Mouse (Mus musculus) ZHBTc4 (cell line): ENCODE results near the gene Arhgef19.
A peak's percentile ranks its signal among the peaks of the same experiment; 100 is the strongest.

Experiments used
- DNase-seq: peaks from one replicate; pipeline ENCODE4 v3.0.0-alpha.2; 2011; ENCODE audit warnings: low read depth, low spot score

Gene Arhgef19

GRCm38 (mm10) chr4:141265979-141266637 is 26.8 kb downstream of the Arhgef19 start:
- DNase-seq, result no peak

DNA sequence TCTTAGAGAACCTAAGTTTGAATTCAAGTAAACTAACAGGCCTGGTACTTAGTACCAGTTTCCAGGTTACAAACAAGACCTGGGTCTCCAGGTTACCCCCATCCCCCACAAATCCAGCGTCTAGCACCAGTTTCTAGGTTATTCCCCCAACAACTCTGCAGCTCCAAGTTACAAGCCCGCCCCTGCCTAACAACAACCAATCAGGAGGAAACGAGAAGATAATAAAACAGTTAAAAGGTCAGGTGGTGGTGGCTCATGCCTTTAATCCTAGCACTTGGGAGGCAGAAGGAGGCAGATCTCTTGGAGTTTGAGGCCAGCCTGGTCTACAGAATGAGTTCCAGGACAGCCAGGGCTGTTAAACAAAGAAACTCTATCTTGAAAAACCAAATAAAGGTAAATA is 28.0 kb downstream of the Arhgef19 start:
- DNase-seq, result peak; percentile 63

DNA sequence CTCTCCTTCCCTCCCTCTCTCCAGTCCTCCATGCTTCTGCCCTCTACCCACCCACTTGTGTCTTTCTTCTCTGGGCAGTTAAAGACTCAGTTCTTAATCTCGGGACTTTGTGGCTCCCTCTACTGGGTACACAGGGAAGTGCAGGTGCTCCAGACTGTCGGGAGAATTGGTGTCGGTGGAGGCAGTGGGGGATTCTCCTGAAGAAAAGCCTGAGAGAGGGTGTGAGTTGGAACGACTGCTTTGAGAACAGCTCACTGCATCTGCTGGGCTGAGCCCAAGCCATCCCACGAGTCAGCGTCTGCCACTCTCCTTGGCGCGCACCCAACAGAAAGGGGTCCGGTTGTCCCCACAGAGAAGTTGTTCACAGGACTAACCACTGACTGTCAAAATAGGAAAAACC is 28.5 kb downstream of the Arhgef19 start:
- DNase-seq, result peak; percentile 92

GRCm38 (mm10) chr4:141268350-141268749 is 29.1 kb downstream of the Arhgef19 start:
- peak; percentile 73 for DNase-seq

DNA sequence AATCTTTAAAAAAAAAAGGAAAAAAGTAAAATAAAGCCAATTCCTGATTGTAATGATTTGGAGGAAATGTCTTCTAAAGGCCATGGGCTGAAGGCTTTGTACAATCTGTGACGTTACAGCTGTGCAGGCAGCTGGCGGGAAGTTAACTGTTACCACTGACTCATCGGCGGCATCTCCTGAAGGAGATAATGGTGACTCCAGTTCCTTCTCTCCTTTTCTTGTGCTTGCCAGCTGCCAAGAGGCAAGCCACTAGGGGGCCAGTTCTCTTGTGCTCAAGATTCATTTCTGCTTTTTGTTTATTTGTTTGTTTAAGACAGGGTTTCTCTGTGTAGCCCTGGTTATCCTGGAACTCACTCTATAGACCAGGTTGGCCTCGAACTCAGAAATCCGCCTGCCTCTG is 29.8 kb downstream of the Arhgef19 start:
- peak; percentile 59 for DNase-seq

GRCm38 (mm10) chr4:141270201-141270940 is 31.1 kb downstream of the Arhgef19 start:
- peak; percentile 79 for DNase-seq

- DNase-seq, result peak; percentile 63
Observed at GRCm38 (mm10) chr4:141271228-141271627, 31.9 kb downstream of the Arhgef19 start.

GRCm38 (mm10) chr4:141271721-141272120 is 32.4 kb downstream of the Arhgef19 start:
- no peak for DNase-seq

DNA sequence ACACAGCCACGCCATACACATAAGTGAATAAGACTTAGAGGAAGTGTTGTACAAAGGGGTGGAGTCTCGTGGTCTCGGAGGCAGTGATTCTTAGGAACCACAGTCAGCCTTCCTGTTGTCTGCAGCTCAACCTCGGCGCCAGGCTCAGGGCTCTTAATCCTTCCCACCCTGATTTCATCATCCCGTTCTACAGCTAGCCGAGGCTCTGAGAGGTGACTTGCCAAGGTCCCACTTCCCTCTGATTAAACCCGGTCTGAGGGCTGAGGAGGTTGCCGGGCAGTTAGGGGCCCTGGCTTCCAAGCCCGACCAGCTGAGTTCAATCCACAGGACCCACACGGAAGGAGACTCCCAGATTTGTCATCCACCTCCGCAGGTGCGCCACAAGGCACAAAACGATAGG is 33.6 kb downstream of the Arhgef19 start:
- peak; percentile 41 for DNase-seq

GRCm38 (mm10) chr4:141273296-141273695 is 34.0 kb downstream of the Arhgef19 start:
- peak; percentile 96 for DNase-seq

DNA sequence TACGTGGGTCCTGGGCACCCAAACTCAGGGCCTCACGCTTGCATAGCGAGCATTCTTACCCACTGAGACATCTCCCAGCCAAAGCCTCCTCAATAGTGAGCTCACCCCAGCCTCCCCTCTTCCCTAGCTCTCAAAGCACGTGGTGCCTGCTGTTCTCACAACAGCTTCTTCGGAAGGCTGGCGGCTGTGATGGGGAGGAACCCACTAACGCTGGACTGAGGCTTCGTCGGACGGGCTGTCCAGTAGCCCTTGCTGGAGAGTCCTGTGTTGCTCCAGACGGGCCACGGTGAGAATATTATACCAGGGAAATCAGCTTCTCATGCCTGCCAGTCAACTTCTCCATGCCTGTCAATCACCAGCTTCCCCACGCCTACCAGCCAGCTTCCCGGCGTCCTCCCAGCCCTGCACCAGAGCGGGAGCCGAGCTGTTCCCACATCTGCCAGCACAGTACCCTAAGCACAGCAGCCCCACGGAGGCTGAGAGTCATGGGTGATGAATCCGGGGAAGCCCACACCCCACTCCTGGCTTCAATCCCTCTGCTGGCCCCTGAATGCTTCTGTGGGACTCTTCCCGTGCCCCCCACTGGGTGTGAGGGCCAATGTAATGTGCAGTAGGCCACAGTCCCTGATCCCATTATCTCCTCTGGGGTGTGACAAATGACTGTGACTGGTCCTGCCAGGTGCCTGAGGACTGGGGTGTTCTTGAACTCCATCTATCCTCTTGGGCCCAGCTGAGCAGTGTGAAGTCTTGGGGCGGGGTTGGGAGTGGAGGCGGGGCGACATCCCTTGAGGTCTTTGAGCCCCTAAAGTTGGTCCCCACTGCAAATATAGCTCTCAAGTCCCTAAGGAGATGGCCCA is 35.4 kb downstream of the Arhgef19 start:
- DNase-seq, result peak; percentile 50

- no peak for DNase-seq
Observed at GRCm38 (mm10) chr4:141277157-141277556, 37.9 kb downstream of the Arhgef19 start.

DNA sequence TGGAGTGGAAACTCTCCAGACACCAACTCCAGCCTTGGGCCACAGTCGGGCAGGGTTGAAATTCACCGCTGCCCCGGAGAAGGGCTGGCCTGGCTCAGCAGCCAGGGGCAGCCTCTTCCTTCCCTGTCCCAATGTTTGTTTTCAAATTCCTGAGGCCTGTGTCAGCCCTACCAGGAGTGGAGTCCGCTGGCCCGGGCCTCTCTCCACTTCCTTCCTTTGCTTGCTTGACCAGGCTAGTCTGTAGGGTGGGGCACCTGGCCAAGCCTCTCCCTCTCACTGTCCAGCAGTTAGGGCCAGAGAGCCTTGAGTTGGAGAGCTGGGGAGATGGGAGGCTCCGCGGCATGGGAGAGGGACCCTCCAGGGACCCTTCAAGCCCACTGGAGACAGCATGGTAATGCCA is 38.9 kb downstream of the Arhgef19 start:
- no peak for DNase-seq

DNA sequence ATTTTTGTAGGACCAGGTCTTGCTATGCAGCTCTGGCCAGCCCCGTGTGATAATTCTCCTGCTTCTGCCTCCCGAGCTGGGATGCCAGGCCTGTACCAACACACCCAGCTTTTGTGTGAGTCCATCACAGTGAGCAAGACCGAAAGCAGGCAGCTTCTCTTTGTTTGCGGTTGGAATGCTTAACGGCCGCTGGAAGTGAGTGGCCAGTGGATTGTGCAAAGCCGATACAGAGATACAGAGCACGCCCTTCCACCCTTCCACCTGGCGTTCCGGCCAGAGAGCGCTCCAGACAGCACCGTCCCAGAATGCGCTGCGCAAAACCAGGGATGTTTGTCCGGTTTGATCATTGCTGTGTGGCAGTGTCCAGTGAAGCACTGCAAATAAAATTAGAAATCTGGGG is 40.0 kb downstream of the Arhgef19 start:
- DNase-seq, result peak; percentile 71

DNA sequence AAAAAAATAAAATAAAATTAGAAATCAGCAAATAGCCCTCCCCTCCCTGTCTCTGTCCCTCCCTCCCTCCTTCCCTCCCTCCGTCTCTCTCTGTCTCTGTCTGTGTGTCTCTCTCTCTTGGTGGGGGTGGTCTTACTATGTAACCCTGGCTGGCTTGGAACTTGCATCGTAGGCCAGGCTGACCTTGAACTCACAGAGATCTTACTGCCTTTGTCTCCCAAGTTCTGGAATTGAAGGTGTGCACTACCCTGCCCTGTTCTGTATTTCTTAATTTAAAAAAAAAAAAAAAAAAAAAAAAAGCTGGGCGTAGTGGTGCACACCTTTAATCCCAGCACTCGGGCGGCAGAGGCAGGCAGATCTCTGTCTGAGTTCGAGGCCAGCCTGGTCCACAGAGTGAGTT is 40.5 kb downstream of the Arhgef19 start:
- DNase-seq, result peak; percentile 53

DNA sequence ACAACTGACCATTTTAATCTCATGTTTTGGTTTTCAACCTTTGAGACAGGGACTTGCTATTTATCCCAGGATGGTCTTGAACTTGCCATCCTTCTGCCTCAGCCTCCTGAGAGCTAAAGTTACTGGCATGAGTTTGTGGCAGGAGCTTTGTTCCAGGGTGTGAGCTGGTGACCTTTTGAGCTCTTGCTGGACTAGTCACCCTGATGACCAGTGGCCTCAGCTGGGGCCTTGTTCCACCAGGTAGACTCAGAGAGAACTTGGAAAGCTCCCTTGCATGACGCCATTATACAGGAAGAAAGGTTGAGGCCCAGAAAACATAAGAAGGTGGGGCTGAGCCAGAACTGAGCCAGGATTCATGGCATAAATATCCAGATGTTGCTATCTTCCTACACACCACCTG is 41.2 kb downstream of the Arhgef19 start:
- no peak for DNase-seq

- DNase-seq, result no peak
Observed at GRCm38 (mm10) chr4:141281153-141281552, 41.9 kb downstream of the Arhgef19 start.

GRCm38 (mm10) chr4:141281578-141281977 is 42.3 kb downstream of the Arhgef19 start:
- DNase-seq, result peak; percentile 64

GRCm38 (mm10) chr4:141282087-141282486 is 42.8 kb downstream of the Arhgef19 start:
- DNase-seq, result no peak

DNA sequence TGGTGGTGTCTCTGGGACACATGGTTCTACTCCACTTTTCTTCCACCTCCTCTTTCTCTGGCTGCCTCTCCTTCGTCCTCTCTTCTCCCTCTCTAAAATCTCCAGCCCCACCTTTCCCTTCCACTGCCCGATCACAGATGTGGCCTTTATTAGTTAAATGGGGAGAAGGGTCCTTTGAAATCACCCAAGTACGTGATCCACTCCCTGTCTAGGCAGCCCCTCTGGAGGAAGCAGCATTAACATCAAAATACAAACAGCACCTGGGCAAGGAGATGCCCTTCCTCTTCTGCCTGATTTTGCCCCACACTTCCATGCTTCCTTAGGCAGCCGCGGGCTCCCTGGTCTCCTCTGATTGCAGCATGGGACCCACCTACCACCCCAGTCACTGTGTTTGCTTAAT is 43.3 kb downstream of the Arhgef19 start:
- peak; percentile 90 for DNase-seq

GRCm38 (mm10) chr4:141283176-141283878 is 44.0 kb downstream of the Arhgef19 start:
- DNase-seq, result peak; percentile 55
